ENCODE assay signal across 9 mouse cellular contexts in the genomic region with DNA sequence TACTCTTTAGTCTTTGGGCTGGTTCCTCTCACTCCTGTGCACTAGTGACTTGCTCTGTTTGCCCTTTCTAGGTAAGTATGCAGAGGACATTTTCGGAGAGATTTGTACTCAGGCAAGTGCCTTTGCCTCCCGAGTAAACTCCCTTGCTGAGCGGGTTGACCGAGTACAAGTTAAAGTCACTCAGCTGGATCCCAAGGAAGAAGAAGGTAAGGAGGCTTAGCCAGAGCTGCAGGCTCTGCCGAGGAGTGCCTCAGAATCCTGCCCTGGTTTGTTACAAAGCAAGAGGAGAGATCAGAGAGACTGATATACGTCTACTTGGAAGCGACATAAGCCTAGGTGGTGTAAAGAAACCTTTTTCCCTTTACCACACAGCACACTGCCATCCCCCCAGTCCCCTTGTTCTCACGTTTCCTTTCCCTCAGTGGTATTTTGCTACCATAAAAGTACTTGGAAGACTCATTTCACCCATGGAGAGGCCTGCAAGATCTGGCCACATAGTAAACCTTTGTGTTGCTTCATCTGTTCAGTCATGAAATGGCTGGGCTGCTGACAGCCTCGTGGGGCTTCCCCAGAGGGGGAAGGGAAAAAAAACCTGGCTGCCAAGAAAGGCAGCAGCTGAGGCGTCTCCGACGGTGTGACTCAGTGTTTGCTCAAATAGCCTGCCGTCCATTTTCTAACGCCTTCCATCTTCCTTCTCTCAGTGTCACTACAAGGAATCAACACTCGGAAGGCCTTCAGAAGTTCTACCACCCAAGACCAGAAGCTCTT. TPM values are rescaled to one million over a fixed set of nuclear protein-coding genes. Genes with fewer than 3 reads are reported as not detected.
DNase-seq lines count a peak whose midpoint lies in the region; ATAC-seq and TF ChIP-seq lines count a peak whose summit lies in the region.
"Had no signal": no experiment of that assay in that cellular context is flagged by ENCODE, and none has a peak within 500 bp of the region (broad histone marks: within the 10 kb centered on the region; RNA-seq: fewer than 3 reads in every experiment).

No protein-coding gene starts in this region.

- peaks cover 48% of the 10 kb centered on the region for H3K79me2 ChIP-seq in C2C12 (ENCODE audit: control insufficient read depth, insufficient read depth)
- peaks cover 64% of the 10 kb centered on the region for H3K79me2 ChIP-seq in myocyte (ENCODE audit: control insufficient read depth, insufficient read depth)

- peaks cover 10% of the 10 kb centered on the region for H3K79me3 ChIP-seq in C2C12 (ENCODE audit: low read depth)

- peak overlapping the region; percentile 4 for H3ac ChIP-seq in C2C12 (ENCODE audit: control insufficient read depth, insufficient read length, low read depth)
- H3ac ChIP-seq in myocyte (ENCODE audit: control insufficient read depth, insufficient read length) = no peak overlapping the region

- H3K27me3 ChIP-seq in C2C12 (ENCODE audit: control insufficient read depth, insufficient read depth, insufficient read length) (no peaks in the 10 kb centered on the region), myocyte (ENCODE audit: control insufficient read depth, insufficient read depth, insufficient read length) (no peaks in the 10 kb centered on the region)
- no peaks in the 10 kb centered on the region for H3K27me3 ChIP-seq in limb, embryonic 11.5 days (ENCODE audit: control insufficient read depth, insufficient read depth, low read length)

- H3K36me3 ChIP-seq in C2C12 (ENCODE audit: control insufficient read depth, insufficient read depth) (peaks cover 48% of the 10 kb centered on the region), myocyte (ENCODE audit: control insufficient read depth, insufficient read depth) (peaks cover 48% of the 10 kb centered on the region)
- H3K36me3 ChIP-seq in limb, embryonic 11.5 days (ENCODE audit: control insufficient read depth, insufficient read depth, low read length) = peaks cover 17% of the 10 kb centered on the region

- H3K4me3 ChIP-seq in C2C12 (ENCODE audit: insufficient read depth, poor library complexity, severe bottlenecking) = no peak overlapping the region
- no peak overlapping the region for H3K4me3 ChIP-seq in limb, embryonic 11.5 days (ENCODE audit: low read depth, low read length)
- H3K4me3 ChIP-seq in myocyte = no peak overlapping the region

- peak overlapping the region; percentile 43; the same call in 1 of the 2 replicates for H3K9ac ChIP-seq in limb, embryonic 11.5 days (ENCODE audit: low read length)

- TF ChIP-seq CTCF in C2C12 (IDR thresholded peaks at IDR 0.05; ENCODE audit: control insufficient read depth, insufficient read depth, insufficient read length) = no peak

- H3K27ac ChIP-seq in limb, embryonic 11.5 days (replicated peaks; ENCODE audit: low read depth, low read length) = peak overlapping the region; percentile 86

- no peaks in the 10 kb centered on the region for H3K9me3 ChIP-seq in limb, embryonic 11.5 days (ENCODE audit: control insufficient read depth, low read length)

- ATAC-seq in limb, embryonic 11.5 days (ENCODE audit: insufficient number of reproducible peaks, low FRiP score, low TSS enrichment, low read depth) = peak; percentile 72; the same call in 1 of the 2 replicates

- peak; percentile 63 for DNase-seq in 3134 (ENCODE audit: extremely low read depth, insufficient read length, low spot score)
- peak; percentile 95 for DNase-seq in fibroblast of lung, adult 2 months (ENCODE audit: low read depth)
- DNase-seq in heart, postnatal 10 days = peak; percentile 82 to 86
- peak; percentile 51 for DNase-seq in limb, embryonic 11.5 days (ENCODE audit: low spot score)
- DNase-seq in frontal cortex, postnatal 14 days (ENCODE audit: low spot score in 2 of 2) = no peak
- no peak for DNase-seq in cerebellum, adult 9-10 months

- H3K4me2 ChIP-seq in limb, embryonic 11.5 days (ENCODE audit: low read depth, severe bottlenecking) = peak overlapping the region; percentile 24
- H3K4me2 ChIP-seq in myocyte (ENCODE audit: low read depth) = peak overlapping the region; percentile 60

- H3K4me1 ChIP-seq in limb, embryonic 11.5 days (ENCODE audit: control insufficient read depth, insufficient read depth, low read length) = peaks cover 31% of the 10 kb centered on the region

- intact Hi-C loops in heart, postnatal 10 days (cut with DNase I) = no loop called here

- WGBS in limb, embryonic 11.5 days = 26% methylated on average over 15 of the region's 15 CpGs

- no peak for TF ChIP-seq POLR2A in myocyte (IDR thresholded peaks at IDR 0.05; ENCODE audit: insufficient read length, low read depth)

TF ChIP-seq in C2C12, 6 proteins besides CTCF, POLR2A, EP300 and RAD21:
- TF ChIP-seq MAX (IDR thresholded peaks at IDR 0.05) (peak; percentile 85), MYOG (IDR thresholded peaks at IDR 0.05; ENCODE audit: control insufficient read depth, extremely low read depth, insufficient read length) (no peak), MYOD1 (IDR thresholded peaks at IDR 0.05; ENCODE audit: control insufficient read depth, insufficient read length, low read depth) (peak; percentile 73), FOSL1 (IDR thresholded peaks at IDR 0.05; ENCODE audit: insufficient read depth, low read length, poor library complexity, severe bottlenecking) (no peak), CEBPB (IDR thresholded peaks at IDR 0.05; ENCODE audit: low read depth) (peak; percentile 86)

TF ChIP-seq in myocyte, 11 proteins besides CTCF, POLR2A, EP300 and RAD21:
- TF ChIP-seq MYOD1 (IDR thresholded peaks at IDR 0.05; ENCODE audit: control insufficient read depth in 1 of 3, insufficient read length in 2 of 3, low read depth in 2 of 3) (peak in 2 of 3 experiments; percentile 54 to 74), MYOG (IDR thresholded peaks at IDR 0.05; ENCODE audit: control insufficient read depth in 1 of 3, insufficient read depth in 1 of 3, insufficient read length in 2 of 3, low read depth in 2 of 3) (peak in 2 of 3 experiments; percentile 56 to 81), TCF12 (IDR thresholded peaks at IDR 0.05; ENCODE audit: insufficient read depth, poor library complexity, severe bottlenecking) (peak; percentile 4), SRF (IDR thresholded peaks at IDR 0.05; ENCODE audit: control insufficient read depth, insufficient read length, low read depth) (peak; percentile 21), CEBPB (IDR thresholded peaks at IDR 0.05; ENCODE audit: insufficient read depth, poor library complexity, severe bottlenecking) (peak; percentile 83), TCF3 (IDR thresholded peaks at IDR 0.05; ENCODE audit: insufficient read length, low read depth) (no peak)
TF ChIP-seq in myocyte: peak in this region for 5.

RNA-seq across cellular contexts. Expression of a gene that starts 26.8 kb away (rescaled TPM):
- polyA plus RNA-seq in C2C12 (2012; fragmentation: generic; extraction: Trizol) (0.23 TPM), myocyte (2012; fragmentation: generic; extraction: Trizol) (0.22 TPM)
- total RNA-seq in heart, postnatal 10 days (2021) = not detected
- 1.8 and 2.4 TPM in 2 replicates for polyA plus RNA-seq in limb, embryonic 11.5 days (2014; fragmentation: Nextera tagmentation; extraction: Ambion mirVana)

RNA-seq across cellular contexts. Expression of a gene that starts 27.3 kb away (rescaled TPM):
- 0.53 TPM for polyA plus RNA-seq in C2C12 (2012; fragmentation: generic; extraction: Trizol)
- total RNA-seq in heart, postnatal 10 days (2021) = under 1 TPM in 1 of 2 experiments, not detected in 1; 0.12 TPM
- 0.33 and 0.47 TPM in 2 replicates for polyA plus RNA-seq in limb, embryonic 11.5 days (2014; fragmentation: Nextera tagmentation; extraction: Ambion mirVana)
- polyA plus RNA-seq in myocyte (2012; fragmentation: generic; extraction: Trizol) = 0.40 TPM
- total RNA-seq: gastrocnemius, postnatal 4 days had no signal

RNA-seq across cellular contexts. Expression of a gene that starts 54.8 kb away (rescaled TPM):
- polyA plus RNA-seq in C2C12 (2012; fragmentation: generic; extraction: Trizol) (52.1 TPM), myocyte (2012; fragmentation: generic; extraction: Trizol) (62.0 TPM)
- total RNA-seq in heart, postnatal 10 days (2021) = 100 to 1,000 TPM; 134 to 164 TPM
- polyA plus RNA-seq in limb, embryonic 11.5 days (2014; fragmentation: Nextera tagmentation; extraction: Ambion mirVana) = 54.7 and 63.6 TPM in 2 replicates

RNA-seq across cellular contexts. Expression of a gene that starts 55.5 kb away (rescaled TPM):
- polyA plus RNA-seq in C2C12 (2012; fragmentation: generic; extraction: Trizol) (7.3 TPM), myocyte (2012; fragmentation: generic; extraction: Trizol) (4.6 TPM)
- 10 to 100 TPM in 1 of 2 experiments, 1 to 10 TPM in 1; 8.2 to 30.7 TPM for total RNA-seq in heart, postnatal 10 days (2021)
- polyA plus RNA-seq in limb, embryonic 11.5 days (2014; fragmentation: Nextera tagmentation; extraction: Ambion mirVana) = 0.98 and 1.7 TPM in 2 replicates

Comparison
In these comparisons a context has a peak if more than half of its experiments do, and no peak if none do; other contexts are left out.
1. DNase-seq: peak in 3134 (single experiment), fibroblast of lung, adult 2 months (single experiment), heart, postnatal 10 days (2 of 2) and limb, embryonic 11.5 days (single experiment); none in frontal cortex, postnatal 14 days (0 of 2) and cerebellum, adult 9-10 months (single experiment).